Mouse (Mus musculus) embryonic fibroblast, embryonic 13.5 days (primary cell): ENCODE data around the gene Gtf2h3.

ENCODE experiments used
- CTCF ChIP-seq: IDR thresholded peaks from 2 replicates; pipeline ENCODE4 v1.5.1; 2011; ENCODE audit warnings: mild to moderate bottlenecking, control low read depth, low read length, moderate library complexity, borderline replicate concordance; ENCODE audit not compliant: insufficient read depth
- POLR2A ChIP-seq: IDR thresholded peaks from 2 replicates; pipeline ENCODE4 v1.6.1; 2011; ENCODE audit warnings: low read depth, mild to moderate bottlenecking, control low read depth, low read length, moderate library complexity

GRCm38 (mm10) chr5:124592768-124593167 is 13.8 kb downstream of the Gtf2h3 start:
- no peak for TF ChIP-seq CTCF
- no peak for TF ChIP-seq POLR2A
